Mouse (Mus musculus): ENCODE measurements around the gene Wdr83os.
A peak's percentile ranks its signal among the peaks of the same experiment; 100 is the strongest.

Gene Wdr83os

DNA sequence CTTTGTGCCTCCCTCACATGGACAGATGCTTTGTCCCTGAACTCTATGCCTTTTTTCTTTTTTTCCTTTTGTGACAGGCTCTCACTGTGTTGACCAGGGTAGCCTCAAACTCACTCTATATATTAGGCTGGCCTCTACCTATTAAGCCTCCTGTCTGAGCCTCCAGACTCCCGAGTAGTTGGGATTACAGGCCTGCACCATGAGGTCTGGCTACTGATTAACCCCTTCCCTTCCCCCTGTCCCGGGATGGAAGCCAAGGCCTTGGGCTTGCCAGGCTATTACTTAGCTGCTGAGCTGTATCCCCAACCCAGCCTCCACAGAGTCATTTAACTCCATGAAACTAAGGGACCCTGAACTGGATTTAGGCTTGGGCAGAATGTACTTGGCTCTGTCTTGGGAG, 15.3 kb upstream of the Wdr83os start:
- TF ChIP-seq GATA4 (IDR thresholded peaks at IDR 0.05; ENCODE audit: insufficient replicate concordance, low read length), result peak; percentile 70; the same call in 1 of the 2 replicates

GRCm38 (mm10) chr8:85067155-85067554, 13.4 kb upstream of the Wdr83os start:
- TF ChIP-seq GATA4 (IDR thresholded peaks at IDR 0.05; ENCODE audit: insufficient replicate concordance, low read length), result no peak

DNA sequence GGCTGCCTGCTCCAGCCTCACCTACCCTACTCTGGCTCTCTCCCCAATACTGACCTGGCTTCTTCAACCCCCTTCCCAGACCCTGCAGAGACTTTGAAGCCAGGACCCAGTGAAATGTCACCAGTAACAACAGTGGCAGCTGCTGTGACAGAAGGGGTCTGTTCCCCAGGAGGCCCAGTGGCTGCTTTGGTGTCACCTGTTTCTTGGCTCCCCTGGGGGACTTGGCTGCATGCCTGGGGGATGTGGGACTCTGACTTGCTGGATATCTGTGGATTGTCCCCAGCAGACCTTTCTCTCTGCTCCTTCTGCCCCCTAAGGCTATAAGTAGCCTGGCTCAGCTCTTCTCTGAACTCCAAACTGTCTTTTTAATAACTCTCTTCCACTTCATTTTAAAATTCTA, 12.6 kb upstream of the Wdr83os start, which contains the start of gene Gm5741:
TSS of gene Gm5741 (minus strand) at position 1 of the 400 bp plus-strand sequence.
- TF ChIP-seq GATA4 (IDR thresholded peaks at IDR 0.05; ENCODE audit: insufficient replicate concordance, low read length), result no peak

GRCm38 (mm10) chr8:85071041-85071440, 9.5 kb upstream of the Wdr83os start:
- no peak for TF ChIP-seq GATA4 (IDR thresholded peaks at IDR 0.05; ENCODE audit: insufficient replicate concordance, low read length)

DNA sequence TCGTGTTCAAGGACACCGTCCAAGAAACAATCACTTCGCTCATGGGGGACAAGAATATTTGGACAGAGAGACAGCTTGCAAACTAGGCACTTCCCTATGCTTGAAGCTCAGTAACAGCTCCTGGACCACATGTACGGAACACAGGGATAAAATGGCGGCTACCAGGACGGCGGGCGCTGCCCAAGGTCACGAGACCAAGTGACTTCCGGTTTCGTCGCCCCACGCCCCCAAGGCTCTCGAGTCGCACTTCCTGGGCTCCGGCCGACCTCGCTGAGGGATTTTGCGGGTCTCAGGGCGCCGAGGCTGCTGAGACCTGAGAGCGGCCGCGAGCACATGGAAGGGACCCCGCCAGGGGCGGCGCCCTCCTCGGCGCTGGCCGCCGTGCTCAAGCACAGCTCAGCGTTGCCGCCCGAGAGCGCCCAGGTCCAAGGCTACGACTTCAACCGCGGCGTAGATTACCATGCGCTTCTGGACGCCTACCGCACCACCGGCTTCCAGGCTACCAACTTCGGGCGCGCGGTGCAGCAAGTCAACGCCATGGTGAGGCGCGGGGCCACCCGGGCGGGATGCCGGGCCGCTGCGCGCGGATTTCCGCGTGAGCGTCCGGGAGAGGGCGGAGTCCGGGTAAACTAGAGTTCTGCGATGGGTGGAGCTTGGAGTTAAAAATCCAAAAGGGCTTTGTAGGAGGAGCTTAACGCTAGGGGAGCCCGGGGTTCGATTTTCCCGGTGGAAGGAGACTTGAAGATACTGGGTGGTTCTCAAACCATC, 8.8 kb upstream of the Wdr83os start, which contains the start of gene Dhps:
TSS of gene Dhps (plus strand) at position 244 of the 768 bp plus-strand sequence.
- no peak; the same call in 1 of the 2 replicates for TF ChIP-seq GATA4 (IDR thresholded peaks at IDR 0.05; ENCODE audit: insufficient replicate concordance, low read length)

DNA sequence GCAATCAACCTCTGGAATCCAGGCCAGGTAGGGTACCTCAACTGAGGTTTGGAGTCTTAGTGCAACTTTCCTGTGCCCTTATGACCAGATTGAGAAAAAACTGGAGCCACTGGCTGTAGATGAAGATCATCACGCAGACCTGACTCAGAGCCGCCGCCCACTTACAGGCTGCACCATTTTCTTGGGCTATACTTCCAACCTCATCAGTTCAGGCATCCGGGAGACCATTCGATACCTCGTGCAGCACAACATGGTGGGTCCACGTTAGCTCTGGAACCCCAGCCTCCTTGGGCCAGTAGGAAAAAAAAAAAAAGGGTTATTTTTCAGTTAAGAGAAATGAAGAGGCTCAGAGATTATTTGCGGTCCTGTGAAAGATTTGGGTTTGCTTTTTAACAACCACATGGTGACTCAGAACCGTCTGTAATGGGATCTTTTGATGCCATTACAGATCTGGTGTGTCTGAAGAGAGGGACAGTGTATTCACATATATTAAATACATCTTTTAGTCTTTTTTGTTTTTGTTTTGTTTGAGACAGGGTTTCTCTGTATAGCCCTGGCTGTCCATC, 8.1 kb upstream of the Wdr83os start:
- no peak for TF ChIP-seq GATA4 (IDR thresholded peaks at IDR 0.05; ENCODE audit: insufficient replicate concordance, low read length)

- no peak for TF ChIP-seq GATA4 (IDR thresholded peaks at IDR 0.05; ENCODE audit: insufficient replicate concordance, low read length)
Observed at GRCm38 (mm10) chr8:85073041-85073612, 7.4 kb upstream of the Wdr83os start.

DNA sequence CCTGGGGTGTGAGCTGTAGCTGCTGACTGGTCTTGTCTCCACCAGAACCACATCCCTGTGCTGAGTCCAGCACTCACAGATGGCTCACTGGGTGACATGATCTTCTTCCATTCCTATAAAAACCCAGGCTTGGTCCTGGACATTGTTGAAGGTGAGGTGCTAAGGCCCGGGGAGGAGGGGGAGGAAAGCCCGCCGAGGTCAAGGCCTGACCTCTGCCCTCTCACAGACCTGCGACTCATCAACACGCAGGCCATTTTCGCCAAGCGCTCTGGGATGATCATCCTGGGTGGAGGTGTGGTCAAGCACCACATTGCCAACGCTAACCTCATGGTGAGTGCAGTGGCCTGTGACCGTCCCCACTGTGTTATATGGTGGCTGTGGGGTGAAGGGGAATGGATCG, 6.4 kb upstream of the Wdr83os start:
- no peak for TF ChIP-seq GATA4 (IDR thresholded peaks at IDR 0.05; ENCODE audit: insufficient replicate concordance, low read length)

DNA sequence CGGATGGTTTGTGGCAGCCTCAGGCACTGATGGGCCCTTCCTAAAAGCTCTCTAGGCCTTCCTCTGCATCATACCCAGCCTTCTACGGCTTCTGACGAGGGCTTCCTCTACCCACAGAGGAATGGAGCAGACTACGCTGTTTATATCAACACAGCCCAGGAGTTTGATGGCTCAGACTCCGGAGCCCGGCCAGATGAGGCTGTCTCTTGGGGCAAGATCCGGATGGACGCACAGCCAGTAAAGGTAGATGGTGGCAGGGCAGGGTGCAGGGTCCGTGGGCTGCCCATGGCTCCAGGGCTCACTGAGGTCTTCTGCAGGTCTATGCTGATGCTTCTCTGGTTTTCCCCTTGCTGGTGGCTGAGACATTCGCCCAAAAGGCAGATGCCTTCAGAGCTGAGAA, 5.9 kb upstream of the Wdr83os start:
- TF ChIP-seq GATA4 (IDR thresholded peaks at IDR 0.05; ENCODE audit: insufficient replicate concordance, low read length), result no peak

- TF ChIP-seq GATA4 (IDR thresholded peaks at IDR 0.05; ENCODE audit: insufficient replicate concordance, low read length), result no peak
Observed at GRCm38 (mm10) chr8:85076001-85076400, 4.5 kb upstream of the Wdr83os start.

DNA sequence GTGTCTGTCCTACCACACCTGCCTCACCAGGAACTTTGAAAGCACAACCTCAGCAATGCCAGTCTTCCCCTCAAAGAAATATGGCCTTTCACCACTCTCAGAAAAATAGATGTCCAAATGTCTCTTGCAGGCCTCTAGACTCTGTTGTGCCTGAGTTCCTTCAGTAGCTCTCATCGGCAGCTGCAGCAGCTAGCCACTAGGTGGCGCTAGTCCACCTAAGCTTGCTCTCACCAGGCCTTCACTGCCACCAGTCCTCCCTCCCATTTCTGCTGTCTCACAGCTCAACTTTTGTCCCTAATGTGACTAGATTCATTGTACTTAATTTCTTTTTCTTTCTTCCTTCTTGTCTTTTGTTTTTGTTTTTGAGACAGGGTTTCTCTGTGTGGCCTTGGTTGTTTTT, 3.5 kb upstream of the Wdr83os start:
- no peak for TF ChIP-seq GATA4 (IDR thresholded peaks at IDR 0.05; ENCODE audit: insufficient replicate concordance, low read length)

- TF ChIP-seq GATA4 (IDR thresholded peaks at IDR 0.05; ENCODE audit: insufficient replicate concordance, low read length), result no peak
Observed at GRCm38 (mm10) chr8:85080214-85080531, 367 bp upstream of the Wdr83os start.

DNA sequence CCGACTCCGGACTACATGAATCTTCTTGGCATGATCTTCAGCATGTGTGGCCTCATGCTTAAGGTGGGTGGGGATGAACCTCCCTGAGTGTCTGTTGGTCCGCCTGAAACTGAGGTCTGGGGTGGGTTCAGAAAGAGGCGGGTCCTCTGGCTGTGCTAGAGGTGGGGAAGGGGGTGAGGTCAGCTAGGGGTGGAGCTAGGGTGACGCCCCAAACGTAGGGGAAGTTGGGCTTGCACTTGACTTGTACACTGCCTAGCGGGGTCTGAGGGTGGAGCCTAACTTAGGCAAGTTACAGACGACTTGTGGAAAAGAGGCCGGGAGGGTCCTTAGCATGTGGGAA, 646 bp downstream of the Wdr83os start, which contains the start of gene Wdr83:
TSS of gene Wdr83 (minus strand) at position 91 of the 340 bp plus-strand sequence.
- TF ChIP-seq GATA4 (IDR thresholded peaks at IDR 0.05; ENCODE audit: insufficient replicate concordance, low read length), result no peak

DNA sequence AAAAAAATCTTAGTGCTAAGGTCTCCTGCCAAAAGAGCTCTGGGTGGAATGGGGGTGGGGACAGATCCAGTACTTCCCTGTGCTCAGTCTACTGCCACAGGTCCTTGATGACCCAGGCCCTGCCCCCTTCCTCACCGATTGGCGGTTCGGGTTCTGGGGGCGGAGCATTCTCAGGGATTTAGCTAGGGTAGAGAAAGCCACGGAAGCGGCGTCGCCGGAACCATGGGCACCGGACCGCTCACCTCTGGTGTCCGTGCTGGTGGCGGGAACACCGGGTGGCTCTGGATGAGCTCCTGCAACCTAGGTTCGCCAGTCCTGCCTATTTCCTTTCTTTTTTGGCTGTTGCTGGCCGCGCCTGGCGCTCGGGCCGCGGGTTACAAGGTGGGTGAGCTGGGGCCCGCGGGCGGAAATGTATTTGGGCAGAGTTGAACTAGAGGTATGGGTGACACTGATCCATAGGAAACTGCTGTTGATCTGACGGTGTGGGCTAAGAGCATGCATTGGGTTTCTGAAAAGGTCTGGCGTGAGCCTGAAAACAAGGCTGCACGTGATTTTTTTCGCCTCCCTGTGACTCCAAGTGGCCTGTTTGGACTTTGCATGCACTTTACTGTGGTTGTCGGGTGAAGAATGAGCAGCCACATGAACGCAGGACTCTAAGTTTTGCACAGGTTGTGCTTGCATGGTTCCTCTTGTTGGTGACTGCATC, 2.7 kb downstream of the Wdr83os start, which contains the start of gene Man2b1:
TSS of gene Man2b1 (plus strand) at position 163 of the 706 bp plus-strand sequence.
- peak; percentile 46; the same call in 1 of the 2 replicates for TF ChIP-seq GATA4 (IDR thresholded peaks at IDR 0.05; ENCODE audit: insufficient replicate concordance, low read length)

GRCm38 (mm10) chr8:85084633-85085032, 4.1 kb downstream of the Wdr83os start:
- no peak for TF ChIP-seq GATA4 (IDR thresholded peaks at IDR 0.05; ENCODE audit: insufficient replicate concordance, low read length)

GRCm38 (mm10) chr8:85086238-85086637, 5.7 kb downstream of the Wdr83os start:
- TF ChIP-seq GATA4 (IDR thresholded peaks at IDR 0.05; ENCODE audit: insufficient replicate concordance, low read length), result no peak
